Mouse (Mus musculus) embryonic facial prominence, embryonic 11.5 days (tissue): Measurements from ENCODE around the gene Asic1. TPM values are rescaled to one million over a fixed set of nuclear protein-coding genes. Genes with fewer than 3 reads are reported as not detected.

ENCODE experiments used
- ATAC-seq: fragments of 200-750 bp; cut with Nextera tagmentation; replicated peaks from 2 replicates; pipeline ENCODE4 v1.8.0; 2017; ENCODE audit warnings: low read depth; ENCODE audit not compliant: insufficient number of reproducible peaks, low FRiP score, low TSS enrichment
- DNase-seq: peaks from one replicate; pipeline ENCODE4 v3.0.0-alpha.2; 2015; ENCODE audit warnings: low spot score
- H3K27ac ChIP-seq: fragments of 300-500 bp; sonication (generic); replicated peaks from 2 replicates; pipeline ENCODE4 v1.5.1; 2014; ENCODE audit warnings: mild to moderate bottlenecking, low read depth, low read length, control low read depth
- H3K27me3 ChIP-seq: fragments of 300-500 bp; sonication (generic); 2 replicates; pipeline ENCODE4 v1.6.1; 2014; ENCODE audit warnings: mild to moderate bottlenecking, low read length, moderate library complexity, mixed read lengths; ENCODE audit not compliant: control insufficient read depth, insufficient read depth
- H3K36me3 ChIP-seq: fragments of 300-500 bp; sonication (generic); replicated peaks from 2 replicates; pipeline ENCODE4 v1.6.1; 2014; ENCODE audit warnings: low read depth, mild to moderate bottlenecking, low read length, moderate library complexity, mixed read lengths; ENCODE audit not compliant: control insufficient read depth, insufficient read depth
- H3K4me1 ChIP-seq: fragments of 300-500 bp; sonication (generic); 2 replicates; pipeline ENCODE4 v1.6.1; 2014; ENCODE audit warnings: low read length, mixed read lengths; ENCODE audit not compliant: control insufficient read depth, insufficient read depth
- H3K4me2 ChIP-seq: fragments of 300-500 bp; sonication (generic); 2 replicates; pipeline ENCODE4 v1.6.1; 2014; ENCODE audit warnings: low read depth, mild to moderate bottlenecking, control low read depth, low read length, moderate library complexity
- H3K4me3 ChIP-seq: fragments of 300-500 bp; sonication (generic); 2 replicates; pipeline ENCODE4 v1.5.1; 2014; ENCODE audit warnings: low read depth, low read length, control low read depth
- H3K9ac ChIP-seq: fragments of 300-500 bp; sonication (generic); replicated peaks from 2 replicates; pipeline ENCODE4 v1.6.1; 2014; ENCODE audit warnings: mild to moderate bottlenecking, control low read depth, low read length
- H3K9me3 ChIP-seq: fragments of 300-500 bp; sonication (generic); replicated peaks from 2 replicates; pipeline ENCODE4 v1.6.1; 2016; ENCODE audit warnings: mild to moderate bottlenecking, low read length, inconsistent platforms, mixed read lengths; ENCODE audit not compliant: control insufficient read depth
- WGBS: fragments of 180-500 bp; shearing (Covaris S2); extraction: QIAGEN DNeasy Blood & Tissue Kit; methylation state at CpG from one replicate; pipeline ENCODE4 v1.1.7; 2014; 5-methylcytosine and 5-hydroxymethylcytosine counted together
- polyA plus RNA-seq: library from polyadenylated mRNA; unstranded; fragments of >200 nt; fragmentation: Nextera tagmentation; extraction: Ambion mirVana; gene quantifications from 2 replicates; pipeline ENCODE4 v1.2.1, GENCODE M21; 2014

Gene Asic1
- polyA plus RNA-seq, 1 experiment from 2014 or later, result 2.6 TPM

- H3K4me2 ChIP-seq, result no peak overlapping the region
- no peak for DNase-seq
- no peak overlapping the region for H3K4me3 ChIP-seq
- H3K4me1 ChIP-seq, result no peaks in the 10 kb centered on the region
- no peak overlapping the region for H3K9ac ChIP-seq
- H3K27me3 ChIP-seq, result no peaks in the 10 kb centered on the region
- WGBS, result 94% methylated on average over 11 of the region's 11 CpGs
- ATAC-seq, result no peak
- no peaks in the 10 kb centered on the region; the same call in none of the 2 replicates for H3K36me3 ChIP-seq
- H3K9me3 ChIP-seq, result no peaks in the 10 kb centered on the region
- H3K27ac ChIP-seq, result no peak overlapping the region
Measured at GRCm38 (mm10) chr15:99736675-99737074, 66.5 kb downstream of the Asic1 start.

GRCm38 (mm10) chr15:99740229-99740628 is 70.1 kb downstream of the Asic1 start:
- 90% methylated on average over 4 of the region's 4 CpGs for WGBS
- H3K27ac ChIP-seq, result no peak overlapping the region

More at GRCm38 (mm10) chr15:99740229-99740628, 70.1 kb downstream of the Asic1 start:
- DNase-seq (no peak), ATAC-seq (no peak)
- H3K9ac ChIP-seq, result no peak overlapping the region
- no peaks in the 10 kb centered on the region for H3K4me1 ChIP-seq
- no peaks in the 10 kb centered on the region for H3K9me3 ChIP-seq
- H3K4me2 ChIP-seq, result no peak overlapping the region
- no peaks in the 10 kb centered on the region for H3K27me3 ChIP-seq
- H3K36me3 ChIP-seq, result no peaks in the 10 kb centered on the region; the same call in none of the 2 replicates
- no peak overlapping the region for H3K4me3 ChIP-seq

Other genes with a start within 250 kb of the Asic1 start
- 9.0 and 9.7 TPM in 2 replicates for gene Nckap5l, start 212.6 kb upstream of the Asic1 start, polyA plus RNA-seq
- gene Bcdin3d, start 195.6 kb upstream of the Asic1 start, polyA plus RNA-seq, result 15.1 and 16.7 TPM in 2 replicates
- 0.24 and 0.66 TPM in 2 replicates for gene Faim2, start 142.2 kb upstream of the Asic1 start, polyA plus RNA-seq
- not detected in 2 replicates for gene Aqp2, start 91.3 kb upstream of the Asic1 start, polyA plus RNA-seq
- gene Aqp5, start 79.6 kb upstream of the Asic1 start, polyA plus RNA-seq, result not detected in 2 replicates
- 0.26 TPM in 1 of 2 replicates, not detected in the other for gene Aqp6, start 69.0 kb upstream of the Asic1 start, polyA plus RNA-seq
- 147 and 152 TPM in 2 replicates for gene Racgap1, start 18.7 kb upstream of the Asic1 start, polyA plus RNA-seq
- 66.8 and 81.1 TPM in 2 replicates for gene Smarcd1, start 31.8 kb downstream of the Asic1 start, polyA plus RNA-seq
- gene Gm17349, start 35.1 kb downstream of the Asic1 start, polyA plus RNA-seq, result not detected in 2 replicates
- gene Gpd1, start 47.1 kb downstream of the Asic1 start, polyA plus RNA-seq, result 0.10 and 0.18 TPM in 2 replicates
- 122 and 152 TPM in 2 replicates for gene Cox14, start 55.2 kb downstream of the Asic1 start, polyA plus RNA-seq
- gene Cers5, start 102.5 kb downstream of the Asic1 start, polyA plus RNA-seq, result 64.6 and 70.2 TPM in 2 replicates
- 75.3 and 80.8 TPM in 2 replicates for gene Lima1, start 205.1 kb downstream of the Asic1 start, polyA plus RNA-seq